ENCODE assay signal across 8 mouse cellular contexts in genomic region chr6:99521641-99522358, GRCm38 (mm10). TPM values are rescaled to one million over a fixed set of nuclear protein-coding genes. Genes with fewer than 3 reads are reported as not detected.
DNase-seq lines count a peak whose midpoint lies in the region; ATAC-seq and TF ChIP-seq lines count a peak whose summit lies in the region.

No protein-coding gene starts in this region.

- WGBS in bone marrow, adult 2 months, result under 1% methylated on average over 64 of the region's 64 CpGs
- under 1% methylated on average over 64 of the region's 64 CpGs for WGBS in heart, embryonic 13.5 days
- under 1% methylated on average over 64 of the region's 64 CpGs for WGBS in kidney, postnatal 0 days
- under 1% methylated on average over 64 of the region's 64 CpGs for WGBS in liver, embryonic 16.5 days (ENCODE audit: insufficient replicate concordance)
- WGBS in stomach, embryonic 15.5 days, result under 1% methylated on average over 63 of the region's 64 CpGs

- TF ChIP-seq POLR2A in bone marrow, adult 2 months (IDR thresholded peaks at IDR 0.05; ENCODE audit: borderline replicate concordance, control insufficient read depth, low read depth, low read length), result peak; percentile 13; the same call in 1 of the 2 replicates

- TF ChIP-seq CTCF in bone marrow, adult 2 months (IDR thresholded peaks at IDR 0.05; ENCODE audit: control insufficient read depth, insufficient read depth, low read length), result no peak
- no peak for TF ChIP-seq CTCF in kidney, postnatal 0 days (IDR thresholded peaks at IDR 0.05; ENCODE audit: low read depth)

- no peaks in the 10 kb centered on the region for H3K27me3 ChIP-seq in heart, embryonic 13.5 days (replicated peaks)
- no peaks in the 10 kb centered on the region for H3K27me3 ChIP-seq in kidney, postnatal 0 days (ENCODE audit: insufficient read depth, low read length)
- peaks cover 21% of the 10 kb centered on the region for H3K27me3 ChIP-seq in liver, embryonic 16.5 days (ENCODE audit: control insufficient read depth, insufficient read depth, low read depth, low read length)
- H3K27me3 ChIP-seq in stomach, embryonic 15.5 days (replicated peaks), result no peaks in the 10 kb centered on the region

- H3K9ac ChIP-seq in heart, embryonic 13.5 days, result peak overlapping the region; percentile 98
- H3K9ac ChIP-seq in kidney, postnatal 0 days (ENCODE audit: low read depth, low read length), result peak overlapping the region; percentile 83
- peak overlapping the region; percentile 85 for H3K9ac ChIP-seq in liver, embryonic 16.5 days (ENCODE audit: low read depth, low read length)
- H3K9ac ChIP-seq in stomach, embryonic 15.5 days, result peak overlapping the region; percentile 71

- H3K36me3 ChIP-seq in heart, embryonic 13.5 days, result peaks cover 9% of the 10 kb centered on the region
- no peaks in the 10 kb centered on the region for H3K36me3 ChIP-seq in kidney, postnatal 0 days (ENCODE audit: insufficient read depth, low read length)
- H3K36me3 ChIP-seq in liver, embryonic 16.5 days (ENCODE audit: control insufficient read depth, insufficient read depth), result no peaks in the 10 kb centered on the region
- H3K36me3 ChIP-seq in stomach, embryonic 15.5 days, result no peaks in the 10 kb centered on the region

- H3K9me3 ChIP-seq in heart, embryonic 13.5 days, result no peaks in the 10 kb centered on the region
- no peaks in the 10 kb centered on the region for H3K9me3 ChIP-seq in kidney, postnatal 0 days (replicated peaks; ENCODE audit: low read length)
- no peaks in the 10 kb centered on the region for H3K9me3 ChIP-seq in liver, embryonic 16.5 days (replicated peaks; ENCODE audit: control insufficient read depth, low read length)
- no peaks in the 10 kb centered on the region for H3K9me3 ChIP-seq in stomach, embryonic 15.5 days

- H3K4me3 ChIP-seq in bone marrow, adult 2 months (replicated peaks; ENCODE audit: control insufficient read depth, low read depth, low read length), result peak overlapping the region; percentile 91
- H3K4me3 ChIP-seq in heart, embryonic 13.5 days, result peak overlapping the region; percentile 94
- H3K4me3 ChIP-seq in kidney, postnatal 0 days (replicated peaks; ENCODE audit: low read depth, low read length), result peak overlapping the region; percentile 84
- H3K4me3 ChIP-seq in liver, embryonic 16.5 days (ENCODE audit: low read depth, low read length), result peak overlapping the region; percentile 72
- H3K4me3 ChIP-seq in stomach, embryonic 15.5 days (replicated peaks), result peak overlapping the region; percentile 87

- H3K4me2 ChIP-seq in heart, embryonic 13.5 days, result peak overlapping the region; percentile 84
- H3K4me2 ChIP-seq in kidney, postnatal 0 days (ENCODE audit: low read length), result peak overlapping the region; percentile 93
- H3K4me2 ChIP-seq in liver, embryonic 16.5 days (ENCODE audit: low read depth, low read length), result peak overlapping the region; percentile 90
- peak overlapping the region; percentile 80 for H3K4me2 ChIP-seq in stomach, embryonic 15.5 days

- DNase-seq in kidney, postnatal 0 days (ENCODE audit: low spot score), result peak; percentile 53
- peak; percentile 77 for DNase-seq in neural tube, embryonic 10.5 days (ENCODE audit: extremely low spot score, low spot score)

- no peaks in the 10 kb centered on the region for H3K4me1 ChIP-seq in bone marrow, adult 2 months (ENCODE audit: control insufficient read depth, insufficient read depth, low read length)
- H3K4me1 ChIP-seq in heart, embryonic 13.5 days, result peaks cover 19% of the 10 kb centered on the region
- no peaks in the 10 kb centered on the region for H3K4me1 ChIP-seq in kidney, postnatal 0 days (replicated peaks; ENCODE audit: insufficient read depth, low read length)
- H3K4me1 ChIP-seq in liver, embryonic 16.5 days (ENCODE audit: control insufficient read depth, low read depth, low read length), result no peaks in the 10 kb centered on the region; the same call in none of the 2 replicates
- no peaks in the 10 kb centered on the region for H3K4me1 ChIP-seq in stomach, embryonic 15.5 days

- peak; percentile 27 for ATAC-seq in CD4-positive, CD25-positive, alpha-beta regulatory T cell, adult 4 months
- ATAC-seq in erythroblast, adult 5-6 weeks (replicated peaks; ENCODE audit: low FRiP score, poor library complexity, severe bottlenecking), result peak; percentile 42
- peak; percentile 27 for ATAC-seq in heart, embryonic 13.5 days (ENCODE audit: extremely low read depth, insufficient number of reproducible peaks, low FRiP score, low TSS enrichment)
- peak; percentile 18 for ATAC-seq in kidney, postnatal 0 days (replicated peaks; ENCODE audit: low FRiP score, low read depth)
- ATAC-seq in liver, embryonic 16.5 days (ENCODE audit: low read depth), result peak; percentile 17; the same call in 1 of the 2 replicates
- 0 out of 2 replicates have a peak, but pooled peaks have one; percentile 2 for ATAC-seq in stomach, embryonic 15.5 days (ENCODE audit: insufficient read depth, low FRiP score, low read depth)

- H3K27ac ChIP-seq in bone marrow, adult 2 months (ENCODE audit: control insufficient read depth, insufficient read depth, low read depth, low read length, poor library complexity), result peak overlapping the region; percentile 74
- H3K27ac ChIP-seq in heart, embryonic 13.5 days (replicated peaks), result peak overlapping the region; percentile 100
- peak overlapping the region; percentile 98 for H3K27ac ChIP-seq in kidney, postnatal 0 days
- peak overlapping the region; percentile 95 for H3K27ac ChIP-seq in liver, embryonic 16.5 days (ENCODE audit: low read length)
- H3K27ac ChIP-seq in stomach, embryonic 15.5 days, result peak overlapping the region; percentile 100

RNA-seq across cellular contexts. Expression of gene Foxp1, which starts 0.7 kb away (rescaled TPM):
- polyA plus RNA-seq in CD4-positive, CD25-positive, alpha-beta regulatory T cell, adult 4 months (2017; shearing (Covaris generic)), result 100 to 1,000 TPM; 275 to 341 TPM
- 46.2 and 93.7 TPM in 2 replicates for polyA plus RNA-seq in bone marrow, adult 2 months (2011; ENCODE audit: insufficient read depth, insufficient read length, low replicate concordance, missing spikeins)
- total RNA-seq in erythroblast, adult 5-6 weeks (2015; ENCODE audit: low replicate concordance), result 10.7 and 26.5 TPM in 2 replicates
- total RNA-seq in erythroblast, adult 5-6 weeks (2017; ENCODE audit: low replicate concordance), result 12.3 and 19.5 TPM in 2 replicates
- polyA plus RNA-seq in heart, embryonic 13.5 days (2015; fragmentation: Nextera tagmentation; extraction: Ambion mirVana), result 71.7 and 75.9 TPM in 2 replicates
- polyA plus RNA-seq in kidney, postnatal 0 days (2015; fragmentation: Nextera tagmentation; extraction: Ambion mirVana), result 37.1 and 38.0 TPM in 2 replicates
- polyA plus RNA-seq in liver, embryonic 16.5 days (2015; fragmentation: Nextera tagmentation; extraction: Ambion mirVana), result 12.3 and 13.6 TPM in 2 replicates
- 105 and 122 TPM in 2 replicates for polyA plus RNA-seq in stomach, embryonic 15.5 days (2015; fragmentation: Nextera tagmentation; extraction: Ambion mirVana)

Comparison
In these comparisons a context has a peak if more than half of its experiments do, and no peak if none do; other contexts are left out.
1. Peak in every context shown above with its lines: DNase-seq, ATAC-seq, H3K4me3 ChIP-seq and H3K27ac ChIP-seq.